Mouse (Mus musculus): ENCODE measurements at regions not wholly inside any gene's neighbourhood (a gene's known extent, or its start where the extent isn't known, plus 50 kb on each side); places are given as distances from the start of the nearest gene placed in this dataset.

GRCm38 (mm10) chr11:22652931-22653330 lies 141.0 kb downstream of the Tmem17 start:
- TF ChIP-seq CTCF (IDR thresholded peaks at IDR 0.05; ENCODE audit: low read depth) (no peak), EP300 (IDR thresholded peaks at IDR 0.05; ENCODE audit: low read depth) (peak; percentile 51; the same call in 1 of the 2 replicates)
